Mouse (Mus musculus) heart, embryonic 14.5 days (tissue): ENCODE measurements at regions not wholly inside any gene's neighbourhood (a gene's known extent, or its start where the extent isn't known, plus 50 kb on each side); places are given as distances from the start of the nearest gene placed in this dataset.

Experiments used
- ATAC-seq: fragments of 200-750 bp; cut with Nextera tagmentation; 2 replicates; pipeline ENCODE4 v1.8.0; 2017; ENCODE audit warnings: low read depth, moderate TSS enrichment; ENCODE audit not compliant: insufficient number of reproducible peaks, insufficient read depth, low FRiP score
- H3K27ac ChIP-seq, 2 experiments: fragments of 200-500 bp in 1 of 2; fragments of 300-500 bp in 1 of 2; sonication (generic) in 1 of 2; replicated peaks in 1 of 2; 2 replicates each; pipeline ENCODE4 v1.5.1; 2012 to 2014; ENCODE audit warnings: low read depth in 2 of 2, low read length in 2 of 2, control low read depth in 1 of 2, mild to moderate bottlenecking in 1 of 2, mixed read lengths in 1 of 2; ENCODE audit not compliant: control insufficient read depth in 1 of 2, insufficient read depth in 1 of 2
- H3K27me3 ChIP-seq: fragments of 300-500 bp; sonication (generic); 2 replicates; pipeline ENCODE4 v1.6.1; 2014; ENCODE audit warnings: mild to moderate bottlenecking, low read length, control low read depth; ENCODE audit not compliant: control insufficient read depth, insufficient read depth
- H3K36me3 ChIP-seq: fragments of 300-500 bp; sonication (generic); 2 replicates; pipeline ENCODE4 v1.6.1; 2014; ENCODE audit warnings: mild to moderate bottlenecking, control low read depth, low read length, mixed read lengths; ENCODE audit not compliant: control insufficient read depth, insufficient read depth
- H3K4me1 ChIP-seq, 2 experiments: fragments of 200-500 bp in 1 of 2; fragments of 300-500 bp in 1 of 2; sonication (generic) in 1 of 2; 2 replicates each; pipeline ENCODE4 v1.6.1; 2012 to 2014; ENCODE audit warnings: low read length in 2 of 2, control low read depth in 1 of 2, mixed read lengths in 1 of 2; ENCODE audit not compliant: control insufficient read depth in 2 of 2, insufficient read depth in 2 of 2
- H3K4me2 ChIP-seq: fragments of 300-500 bp; sonication (generic); 2 replicates; pipeline ENCODE4 v1.6.1; 2014; ENCODE audit warnings: mild to moderate bottlenecking, low read length
- H3K4me3 ChIP-seq, 2 experiments: fragments of 200-500 bp in 1 of 2; fragments of 300-500 bp in 1 of 2; sonication (generic) in 1 of 2; 2 replicates each; pipeline ENCODE4 v1.5.1; 2012 to 2014; ENCODE audit warnings: low read length in 2 of 2, mild to moderate bottlenecking in 2 of 2, control low read depth in 1 of 2, low read depth in 1 of 2, moderate library complexity in 1 of 2; ENCODE audit not compliant: control insufficient read depth in 1 of 2, insufficient read depth in 1 of 2
- H3K9ac ChIP-seq: fragments of 300-500 bp; sonication (generic); 2 replicates; pipeline ENCODE4 v1.6.1; 2014; ENCODE audit warnings: mild to moderate bottlenecking, low read length
- H3K9me3 ChIP-seq: fragments of 300-500 bp; sonication (generic); 2 replicates; pipeline ENCODE4 v1.6.1; 2016; ENCODE audit warnings: low read length, control low read depth; ENCODE audit not compliant: control insufficient read depth
- WGBS: fragments of 180-500 bp; shearing (Covaris S2); extraction: QIAGEN DNeasy Blood & Tissue Kit; methylation state at CpG from one replicate; pipeline ENCODE4 v1.1.7; 2014; 5-methylcytosine and 5-hydroxymethylcytosine counted together

DNA sequence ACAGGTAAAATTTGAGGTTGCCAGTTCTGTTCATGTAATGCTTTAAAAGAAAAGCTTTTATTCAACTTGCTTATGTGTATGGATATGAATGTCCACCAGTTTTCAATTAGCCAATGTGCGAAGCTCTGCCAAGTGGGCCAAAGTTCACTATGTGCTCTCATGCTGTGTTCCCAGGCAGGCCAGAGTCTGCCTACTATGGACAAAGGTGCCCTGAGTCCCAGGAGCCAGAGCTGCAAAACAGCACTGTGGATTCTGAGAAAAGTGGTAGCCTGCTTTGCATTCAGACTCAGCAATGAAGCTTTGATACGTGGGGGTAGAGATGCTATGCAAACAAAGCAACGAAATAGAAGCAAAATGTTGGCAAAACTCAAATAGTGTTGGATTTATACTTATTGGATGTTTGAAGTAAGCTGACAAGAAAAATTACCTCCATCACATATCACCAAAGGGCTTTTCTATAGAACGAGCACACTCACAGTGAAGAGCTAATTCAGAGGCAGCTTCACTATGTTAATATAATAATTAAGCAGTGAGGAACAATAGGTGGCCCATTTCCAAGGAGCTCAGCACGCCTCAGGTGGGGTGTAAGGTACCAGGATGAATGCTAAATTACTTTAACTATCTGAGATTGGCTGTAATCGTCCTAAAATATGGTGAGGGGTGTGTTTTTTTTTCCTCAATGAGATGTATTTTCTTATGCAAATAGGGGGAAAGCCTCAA lies 318.2 kb upstream of the Zeb2 start:
- no peaks in the 10 kb centered on the region for H3K27me3 ChIP-seq
- no peak overlapping the region for H3K4me3 ChIP-seq
- H3K4me1 ChIP-seq: peaks cover 0 to 3% of the 10 kb centered on the region in 2 experiments; a peak in 1 of 4 replicates
- H3K4me2 ChIP-seq: no peak overlapping the region
- H3K36me3 ChIP-seq: no peaks in the 10 kb centered on the region
- no peak overlapping the region for H3K27ac ChIP-seq
- no peaks in the 10 kb centered on the region for H3K9me3 ChIP-seq
- no peak overlapping the region for H3K9ac ChIP-seq
- no peak for ATAC-seq
- WGBS: 69% methylated on average over 6 of the region's 6 CpGs

DNA sequence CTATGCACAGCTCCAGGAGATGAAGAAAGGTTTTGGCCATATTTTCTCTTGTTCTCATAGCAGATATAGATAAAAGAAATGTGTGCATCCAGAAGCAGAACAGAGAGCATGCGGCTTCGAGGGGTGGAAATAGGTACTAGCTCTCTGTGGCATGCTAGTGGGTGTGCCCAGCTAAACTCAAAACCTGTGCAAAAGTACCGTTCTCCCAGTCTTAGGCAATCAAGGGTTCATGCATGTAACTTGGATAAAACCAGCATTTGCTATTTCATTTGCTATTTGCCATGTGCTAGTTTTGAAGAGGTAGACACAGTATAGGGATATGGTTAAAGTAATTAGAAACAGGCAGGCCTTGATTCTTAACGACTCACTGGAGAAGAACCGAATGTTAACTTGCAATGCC lies 317.6 kb upstream of the Zeb2 start:
- Histone ChIP-seq H3K9me3 (no peaks in the 10 kb centered on the region), H3K27ac (no peak overlapping the region), H3K36me3 (no peaks in the 10 kb centered on the region), H3K27me3 (no peaks in the 10 kb centered on the region), H3K9ac (no peak overlapping the region), H3K4me3 (no peak overlapping the region), H3K4me2 (no peak overlapping the region), H3K4me1 (peaks cover 0 to 3% of the 10 kb centered on the region in 2 experiments; a peak in 1 of 4 replicates)
- WGBS: 84% methylated on average over 5 of the region's 5 CpGs
- no peak for ATAC-seq

DNA sequence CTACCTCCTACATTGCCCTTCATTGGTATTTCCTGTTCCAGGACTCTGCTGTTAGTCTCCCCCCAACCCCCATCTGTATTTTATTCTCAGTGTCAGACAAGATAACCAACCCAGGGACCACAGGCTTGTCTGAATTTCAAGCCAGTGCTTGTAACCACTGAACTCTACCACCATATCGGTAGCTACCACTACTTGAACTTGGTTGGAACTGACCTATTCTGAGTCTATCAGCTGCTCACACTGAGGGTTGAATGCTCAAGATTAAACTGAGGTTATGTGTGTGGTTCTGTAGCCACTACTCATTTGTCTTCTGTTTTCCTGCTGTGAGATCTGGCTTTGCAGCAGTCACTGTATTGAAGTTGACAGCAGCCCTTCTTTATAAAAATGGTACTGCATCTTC lies 317.0 kb upstream of the Zeb2 start:
- no peak overlapping the region for H3K4me2 ChIP-seq
- H3K4me3 ChIP-seq: no peak overlapping the region
- peaks cover 0 to 3% of the 10 kb centered on the region in 2 experiments; a peak in 1 of 4 replicates for H3K4me1 ChIP-seq
- no peak overlapping the region for H3K27ac ChIP-seq
- no peaks in the 10 kb centered on the region for H3K27me3 ChIP-seq
- 83% methylated on average over 1 of the region's 1 CpGs for WGBS
- no peaks in the 10 kb centered on the region for H3K36me3 ChIP-seq
- no peak for ATAC-seq
- H3K9ac ChIP-seq: no peak overlapping the region
- no peaks in the 10 kb centered on the region for H3K9me3 ChIP-seq

DNA sequence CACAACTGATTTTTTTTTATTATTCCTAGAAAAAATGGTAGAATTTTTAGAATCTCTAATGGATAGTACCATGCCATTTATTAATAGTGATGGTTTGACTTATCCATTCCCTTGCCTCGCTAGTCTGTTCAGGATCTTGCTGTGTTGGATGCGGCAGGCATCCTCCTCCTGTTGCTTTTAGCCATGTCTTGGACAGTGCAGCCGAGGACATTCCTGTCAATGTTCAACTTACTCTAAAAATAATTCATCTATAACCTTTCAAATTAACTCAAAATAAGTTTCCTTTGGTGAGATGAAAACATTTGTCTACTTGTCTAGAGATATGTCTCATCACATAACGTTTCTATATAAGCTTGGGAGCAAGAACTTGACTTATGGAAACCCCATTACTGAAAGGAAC lies 314.2 kb upstream of the Zeb2 start:
- 82% methylated on average over 4 of the region's 4 CpGs for WGBS
- Histone ChIP-seq H3K27ac (no peak overlapping the region), H3K4me2 (no peak overlapping the region), H3K27me3 (no peaks in the 10 kb centered on the region), H3K4me3 (no peak overlapping the region), H3K36me3 (no peaks in the 10 kb centered on the region), H3K4me1 (peaks cover 0 to 3% of the 10 kb centered on the region in 2 experiments; a peak in 1 of 4 replicates), H3K9ac (no peak overlapping the region), H3K9me3 (no peaks in the 10 kb centered on the region)
- no peak for ATAC-seq

DNA sequence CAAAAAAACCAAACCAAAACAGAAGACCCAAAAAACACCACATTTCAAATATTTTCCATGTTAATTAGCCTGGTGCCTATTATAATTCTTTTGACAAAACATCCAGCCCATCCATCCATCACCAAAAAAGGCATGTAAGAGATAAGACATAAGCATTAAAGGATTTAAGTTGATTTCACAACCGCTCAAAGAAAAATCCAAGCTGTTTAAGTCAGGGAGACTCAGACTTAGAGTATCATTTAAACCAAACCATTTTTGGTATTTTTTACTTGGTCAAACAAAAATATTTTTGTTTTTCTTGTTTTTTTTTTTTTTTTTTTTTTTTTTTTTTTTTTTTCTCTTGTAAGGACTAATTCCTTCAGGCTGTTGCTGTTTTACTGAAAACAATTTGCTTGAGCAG lies 304.6 kb upstream of the Zeb2 start:
- Histone ChIP-seq H3K9me3 (no peaks in the 10 kb centered on the region), H3K9ac (no peak overlapping the region), H3K4me3 (no peak overlapping the region), H3K4me2 (no peak overlapping the region), H3K4me1 (no peaks in the 10 kb centered on the region), H3K27ac (no peak overlapping the region), H3K27me3 (no peaks in the 10 kb centered on the region), H3K36me3 (no peaks in the 10 kb centered on the region)
- WGBS: 73% methylated on average over 1 of the region's 1 CpGs
- no peak for ATAC-seq

DNA sequence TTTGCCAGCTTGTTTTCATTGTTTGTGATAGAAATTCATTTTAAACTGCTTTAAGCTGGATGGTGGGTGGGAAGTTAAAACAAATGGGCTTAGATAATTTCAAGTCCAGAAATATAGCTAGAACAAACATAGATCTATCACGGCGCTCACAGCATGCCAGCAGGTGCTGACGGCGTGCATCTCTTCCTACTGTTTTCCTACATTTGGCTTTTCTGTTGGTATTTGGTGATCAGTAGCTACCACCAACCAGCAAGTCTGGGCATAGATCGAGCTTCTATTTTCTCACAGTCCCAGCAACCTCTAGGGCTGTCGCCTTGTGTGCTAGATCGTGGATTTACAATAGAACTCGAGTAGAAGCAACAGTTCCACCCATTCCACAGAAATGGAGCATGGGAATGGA lies 290.9 kb upstream of the Zeb2 start:
- no peak for ATAC-seq
- H3K9me3 ChIP-seq: no peaks in the 10 kb centered on the region
- no peak overlapping the region for H3K4me2 ChIP-seq
- no peak overlapping the region for H3K4me3 ChIP-seq
- H3K27me3 ChIP-seq: no peaks in the 10 kb centered on the region
- H3K27ac ChIP-seq: no peak overlapping the region
- no peaks in the 10 kb centered on the region for H3K36me3 ChIP-seq
- no peak overlapping the region for H3K9ac ChIP-seq
- WGBS: 86% methylated on average over 8 of the region's 8 CpGs
- peaks cover 8 to 12% of the 10 kb centered on the region in 2 experiments for H3K4me1 ChIP-seq

DNA sequence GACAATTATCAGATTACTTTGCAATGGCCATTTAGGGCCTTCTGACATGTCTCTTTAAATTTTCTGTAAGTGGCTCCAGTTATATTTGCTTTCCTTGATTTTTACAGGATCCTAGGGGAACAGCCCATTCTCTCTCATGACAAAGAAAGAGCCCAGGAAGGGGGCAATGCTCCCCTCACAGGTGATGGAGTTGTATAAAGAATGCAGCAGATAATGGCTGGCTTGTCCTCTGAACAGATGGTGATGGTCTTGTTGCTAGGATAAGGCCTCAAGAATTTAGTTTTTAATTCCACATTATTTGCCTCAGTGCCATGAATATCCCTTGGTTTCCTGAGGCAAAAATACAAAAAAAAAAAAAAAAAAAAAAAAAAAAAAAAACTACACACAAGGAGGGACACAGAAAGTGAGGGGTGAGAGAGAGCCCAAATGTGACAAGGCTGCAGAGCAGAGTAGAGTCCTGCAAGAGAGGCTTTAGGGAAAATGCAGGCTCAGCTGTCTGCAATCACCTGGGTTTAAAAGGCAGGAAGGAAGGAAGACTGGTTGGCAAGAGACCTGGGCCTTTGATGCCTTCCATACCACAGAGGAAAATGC lies 272.8 kb upstream of the Zeb2 start:
- no peaks in the 10 kb centered on the region for H3K36me3 ChIP-seq
- no peak overlapping the region for H3K9ac ChIP-seq
- H3K9me3 ChIP-seq: no peaks in the 10 kb centered on the region
- H3K4me3 ChIP-seq: no peak overlapping the region
- no peak overlapping the region for H3K27ac ChIP-seq
- H3K4me1 ChIP-seq: no peaks in the 10 kb centered on the region
- no peaks in the 10 kb centered on the region for H3K27me3 ChIP-seq
- no peak for ATAC-seq
- no peak overlapping the region for H3K4me2 ChIP-seq

DNA sequence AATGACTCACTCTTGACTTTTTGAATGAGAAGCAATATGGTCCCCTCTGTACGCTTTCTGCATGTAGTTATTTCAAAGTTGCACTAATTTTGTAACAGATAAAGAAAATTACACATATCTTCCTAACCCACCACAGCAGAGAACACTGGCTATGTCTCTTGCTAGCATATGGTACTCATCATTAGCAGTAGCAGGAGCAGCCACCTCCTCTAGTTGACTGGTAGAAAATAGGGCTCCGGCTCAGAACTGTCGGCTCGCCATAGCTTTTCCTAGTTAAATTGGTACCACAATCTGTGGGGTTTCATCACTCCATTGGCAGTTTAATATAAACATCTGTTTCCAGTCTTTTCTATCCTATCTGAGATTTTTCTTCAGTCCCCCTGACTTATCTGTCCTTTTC lies 254.1 kb upstream of the Zeb2 start:
- 54% methylated on average over 4 of the region's 4 CpGs for WGBS
- no peaks in the 10 kb centered on the region for H3K9me3 ChIP-seq
- H3K27ac ChIP-seq: no peak overlapping the region
- H3K4me1 ChIP-seq: no peaks in the 10 kb centered on the region
- no peaks in the 10 kb centered on the region for H3K27me3 ChIP-seq
- H3K9ac ChIP-seq: no peak overlapping the region
- no peaks in the 10 kb centered on the region for H3K36me3 ChIP-seq
- H3K4me3 ChIP-seq: no peak overlapping the region
- no peak overlapping the region for H3K4me2 ChIP-seq
- no peak for ATAC-seq
